Mouse (Mus musculus) forebrain, postnatal 0 days (tissue): ENCODE results near the gene Spc24. TPM values are rescaled to one million over a fixed set of nuclear protein-coding genes. Genes with fewer than 3 reads are reported as not detected.

Experiments
- ATAC-seq: fragments of 200-750 bp; cut with Nextera tagmentation; 2 replicates; pipeline ENCODE4 v1.8.0; 2017; ENCODE audit warnings: mild to moderate bottlenecking, moderate library complexity
- DNase-seq: peaks from one replicate; pipeline ENCODE4 v3.0.0-alpha.2; 2015
- H3K27ac ChIP-seq: fragments of 300-500 bp; sonication (generic); 2 replicates; pipeline ENCODE4 v1.5.1; 2014; ENCODE audit warnings: low read depth, mild to moderate bottlenecking, antibody characterized with exemption, low read length, moderate library complexity, mixed read lengths
- H3K27me3 ChIP-seq: fragments of 300-500 bp; sonication (generic); 2 replicates; pipeline ENCODE4 v1.6.1; 2014; ENCODE audit warnings: mild to moderate bottlenecking, low read length, mixed read lengths; ENCODE audit not compliant: insufficient read depth
- H3K36me3 ChIP-seq: fragments of 300-500 bp; sonication (generic); 2 replicates; pipeline ENCODE4 v1.6.1; 2014; ENCODE audit warnings: mild to moderate bottlenecking, moderate library complexity; ENCODE audit not compliant: insufficient read depth
- H3K4me1 ChIP-seq: fragments of 300-500 bp; sonication (generic); 2 replicates; pipeline ENCODE4 v1.6.1; 2014; ENCODE audit warnings: antibody characterized with exemption; ENCODE audit not compliant: insufficient read depth
- H3K4me2 ChIP-seq: fragments of 300-500 bp; sonication (generic); 2 replicates; pipeline ENCODE4 v1.6.1; 2014; ENCODE audit warnings: low read depth, mild to moderate bottlenecking, moderate library complexity
- H3K4me3 ChIP-seq: fragments of 300-500 bp; sonication (generic); 2 replicates; pipeline ENCODE4 v1.5.1; 2014; ENCODE audit warnings: low read depth, low read length, mixed read lengths
- H3K9ac ChIP-seq: fragments of 300-500 bp; sonication (generic); 2 replicates; pipeline ENCODE4 v1.6.1; 2014; ENCODE audit warnings: mild to moderate bottlenecking
- H3K9me3 ChIP-seq: fragments of 300-500 bp; sonication (generic); 2 replicates; pipeline ENCODE4 v1.6.1; 2016; ENCODE audit warnings: low read length
- CTCF ChIP-seq: sonication (generic); IDR thresholded peaks from 2 replicates; pipeline ENCODE4 v1.5.1; 2016; ENCODE audit warnings: antibody characterized with exemption, control low read depth, low read depth
- WGBS: fragments of 180-500 bp; shearing (Covaris S2); extraction: QIAGEN DNeasy Blood & Tissue Kit; methylation state at CpG from one replicate; pipeline ENCODE4 v1.1.7; 2014; 5-methylcytosine and 5-hydroxymethylcytosine counted together
- polyA plus RNA-seq: library from polyadenylated mRNA; unstranded; fragments of >200 nt; fragmentation: Nextera tagmentation; extraction: Ambion mirVana; gene quantifications from 2 replicates; pipeline ENCODE4 v1.2.1, GENCODE M21; 2015
- total RNA-seq: library from RNA; depleted of rRNA; stranded (reverse); fragments of >200 nt; gene quantifications from 2 replicates; pipeline ENCODE4 v1.2.3, GENCODE M21; 2014

Gene Spc24
- total and polyA plus RNA-seq, 2 experiments from 2014 or later = 8.2 to 13.5 TPM

- no peak overlapping the region for H3K4me3 ChIP-seq
- 0 out of 2 replicates have a peak, but pooled peaks cover 3% of the 10 kb centered on the region for H3K4me1 ChIP-seq
- 80% methylated on average over 13 of the region's 13 CpGs for whole genome bisulfite sequencing
- peaks cover 5% of the 10 kb centered on the region; the same call in 1 of the 2 replicates for H3K36me3 ChIP-seq
- DNase-seq (no peak), ATAC-seq (no peak)
- TF ChIP-seq CTCF = no peak
- no peak overlapping the region for H3K4me2 ChIP-seq
- H3K9ac ChIP-seq = no peak overlapping the region
- H3K9me3 ChIP-seq = no peaks in the 10 kb centered on the region
- no peaks in the 10 kb centered on the region for H3K27me3 ChIP-seq
- no peak overlapping the region for H3K27ac ChIP-seq
Observed at GRCm38 (mm10) chr9:21754516-21755321, 5.4 kb downstream of the Spc24 start.

DNA sequence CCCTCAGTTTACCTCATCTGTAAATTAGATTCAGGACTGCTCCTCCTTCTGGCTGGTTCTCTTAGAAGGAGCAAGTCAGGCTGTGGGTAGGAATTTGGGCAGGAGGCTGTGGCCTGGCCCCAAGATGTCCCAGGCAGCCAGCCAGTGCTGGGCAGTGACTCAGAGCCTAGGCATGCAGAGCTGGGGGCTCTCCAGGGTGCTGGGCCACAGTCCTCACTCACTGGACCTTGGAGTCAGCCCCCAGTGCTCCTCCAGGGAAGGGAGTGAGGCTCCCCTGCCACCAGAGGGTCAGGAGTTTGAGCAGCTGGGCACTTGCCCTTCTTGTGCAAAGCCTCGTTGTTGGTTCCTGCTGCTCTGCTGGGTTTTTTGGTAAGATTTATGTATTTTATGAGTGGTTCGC lies 6.1 kb downstream of the Spc24 start:
- 74% methylated on average over 2 of the region's 2 CpGs for WGBS
- Histone ChIP-seq H3K9ac (no peak overlapping the region), H3K36me3 (peaks cover 11% of the 10 kb centered on the region), H3K27me3 (no peaks in the 10 kb centered on the region), H3K4me2 (no peak overlapping the region), H3K4me1 (no peaks in the 10 kb centered on the region), H3K9me3 (no peaks in the 10 kb centered on the region), H3K27ac (no peak overlapping the region), H3K4me3 (no peak overlapping the region)
- ATAC-seq (peak; percentile 32), DNase-seq (peak; percentile 18)
- TF ChIP-seq CTCF = peak; percentile 16; the same call in 1 of the 2 replicates

DNA sequence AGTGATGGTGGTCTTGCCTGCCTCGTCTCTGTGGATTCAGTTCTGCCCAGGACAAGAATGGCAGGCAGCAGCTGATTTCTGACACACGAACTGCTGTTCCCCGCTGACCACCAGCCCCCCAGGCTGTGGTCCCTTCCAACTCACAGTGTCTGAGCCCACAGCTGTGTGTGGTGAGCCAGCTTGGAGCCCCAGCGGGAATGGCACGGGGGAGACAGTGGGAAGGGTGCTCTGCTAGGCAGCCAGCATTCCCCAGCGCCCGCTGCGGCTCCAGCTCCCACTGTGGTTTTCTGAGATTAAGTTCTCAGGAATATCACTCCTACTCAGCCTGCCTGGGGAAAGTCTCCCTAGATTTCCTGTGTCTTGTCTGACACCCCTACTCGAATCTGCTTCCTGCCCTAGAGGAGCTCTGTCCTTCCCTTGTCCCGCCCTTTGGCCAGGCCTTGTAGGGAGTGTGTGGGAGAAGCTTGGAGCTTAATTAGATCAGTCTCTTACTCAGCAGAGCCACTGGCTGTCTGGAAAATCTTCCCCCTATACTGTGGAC lies 7.8 kb downstream of the Spc24 start:
- peaks cover 23% of the 10 kb centered on the region for H3K36me3 ChIP-seq
- H3K9me3 ChIP-seq = no peaks in the 10 kb centered on the region
- no peaks in the 10 kb centered on the region for H3K4me1 ChIP-seq
- no peak overlapping the region for H3K9ac ChIP-seq
- DNase-seq (no peak), ATAC-seq (no peak)
- 63% methylated on average over 10 of the region's 10 CpGs for WGBS
- no peak for TF ChIP-seq CTCF
- H3K27me3 ChIP-seq = no peaks in the 10 kb centered on the region
- no peak overlapping the region for H3K27ac ChIP-seq
- H3K4me3 ChIP-seq = no peak overlapping the region
- H3K4me2 ChIP-seq = no peak overlapping the region

DNA sequence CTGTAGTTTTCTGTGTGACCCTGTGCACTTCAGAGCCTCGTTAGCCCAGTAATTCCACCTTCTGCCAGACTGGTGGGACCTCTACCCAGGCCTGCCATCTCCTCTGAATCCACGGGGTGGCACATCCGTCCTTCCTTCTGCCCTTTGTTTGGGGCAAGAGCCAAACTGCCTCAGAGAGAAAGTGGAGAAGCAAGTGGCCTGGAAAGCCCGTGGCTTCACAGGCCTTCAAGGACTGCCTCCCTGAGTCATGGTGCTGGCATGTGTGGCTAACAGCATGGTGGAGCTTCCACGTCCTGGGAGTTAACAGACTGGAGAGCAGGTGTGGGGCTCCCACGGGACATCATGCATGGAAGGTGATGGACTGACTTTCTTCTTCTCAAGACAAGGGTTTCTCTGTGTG lies 8.8 kb downstream of the Spc24 start:
- H3K9me3 ChIP-seq = no peaks in the 10 kb centered on the region
- no peak overlapping the region for H3K4me2 ChIP-seq
- H3K27ac ChIP-seq = no peak overlapping the region
- ATAC-seq (no peak), DNase-seq (no peak)
- no peaks in the 10 kb centered on the region for H3K4me1 ChIP-seq
- H3K9ac ChIP-seq = no peak overlapping the region
- TF ChIP-seq CTCF = peak; percentile 36
- 57% methylated on average over 6 of the region's 6 CpGs for WGBS
- H3K36me3 ChIP-seq = peaks cover 33% of the 10 kb centered on the region
- H3K4me3 ChIP-seq = no peak overlapping the region
- H3K27me3 ChIP-seq = no peaks in the 10 kb centered on the region

DNA sequence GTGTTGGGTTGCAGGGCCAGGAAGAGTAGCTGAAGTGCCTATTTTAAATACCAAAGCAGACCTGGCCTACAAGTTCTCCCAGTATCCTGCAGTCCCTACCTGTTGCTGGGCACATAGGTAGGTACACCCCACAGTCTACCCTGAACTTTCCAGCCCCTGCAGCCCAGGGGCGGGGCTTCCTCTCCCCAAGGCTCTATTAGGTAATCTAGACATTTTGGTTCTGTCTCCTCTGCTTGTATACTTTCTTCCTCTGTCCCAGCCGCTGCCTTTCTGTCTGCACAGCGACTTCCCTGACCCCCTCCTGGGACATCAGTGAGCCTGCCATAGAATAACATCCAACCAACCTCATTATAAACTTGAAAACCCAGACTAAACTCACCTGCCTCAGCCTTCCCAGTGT lies 9.7 kb downstream of the Spc24 start:
- no peak for DNase-seq
- no peak overlapping the region for H3K4me3 ChIP-seq
- H3K36me3 ChIP-seq = peaks cover 42% of the 10 kb centered on the region
- H3K27me3 ChIP-seq = no peaks in the 10 kb centered on the region
- TF ChIP-seq CTCF = no peak
- no peaks in the 10 kb centered on the region for H3K4me1 ChIP-seq
- no peaks in the 10 kb centered on the region for H3K9me3 ChIP-seq
- H3K27ac ChIP-seq = no peak overlapping the region
- no peak overlapping the region for H3K9ac ChIP-seq
- H3K4me2 ChIP-seq = no peak overlapping the region
- WGBS = 75% methylated on average over 3 of the region's 3 CpGs
- ATAC-seq = no peak

- Histone ChIP-seq H3K4me3 (no peak overlapping the region), H3K36me3 (peaks cover 51% of the 10 kb centered on the region), H3K9ac (no peak overlapping the region), H3K4me2 (no peak overlapping the region), H3K27me3 (no peaks in the 10 kb centered on the region), H3K27ac (no peak overlapping the region), H3K9me3 (no peaks in the 10 kb centered on the region), H3K4me1 (no peaks in the 10 kb centered on the region)
- DNase-seq (no peak), ATAC-seq (no peak)
- no peak for TF ChIP-seq CTCF
- WGBS = 87% methylated on average over 6 of the region's 6 CpGs
Observed at GRCm38 (mm10) chr9:21749382-21750118, 10.6 kb downstream of the Spc24 start.

- Histone ChIP-seq H3K4me3 (no peak overlapping the region), H3K9me3 (no peaks in the 10 kb centered on the region), H3K27ac (0 out of 2 replicates have a peak overlapping the region, but pooled peaks have one; percentile 29), H3K27me3 (no peaks in the 10 kb centered on the region), H3K9ac (no peak overlapping the region), H3K4me1 (no peaks in the 10 kb centered on the region), H3K4me2 (no peak overlapping the region), H3K36me3 (peaks cover 60% of the 10 kb centered on the region)
- TF ChIP-seq CTCF = no peak
- ATAC-seq (no peak), DNase-seq (no peak)
- WGBS = 79% methylated on average over 10 of the region's 10 CpGs
Observed at GRCm38 (mm10) chr9:21748491-21748890, 11.6 kb downstream of the Spc24 start.
